Mouse (Mus musculus) mouse embryonic stem cell (cell line): ENCODE measurements around the gene Sept9.

Experiments
- in situ Hi-C, 2 experiments: fragments of 300-500 bp; cut with MboI; formaldehyde crosslinking; loops; 1 replicate in 1 of 2; 3 replicates in 1 of 2; pipeline ENCODE4 v1.14.3; 2019 to 2020; ENCODE audit warnings: low sequenced_read_pairs in 2 of 2, low pct_unique_long_range_greater_than_20kb in 1 of 2, mixed read lengths in 1 of 2; ENCODE audit not compliant: unreplicated experiment in 1 of 2

Sept9 gene

DNA sequence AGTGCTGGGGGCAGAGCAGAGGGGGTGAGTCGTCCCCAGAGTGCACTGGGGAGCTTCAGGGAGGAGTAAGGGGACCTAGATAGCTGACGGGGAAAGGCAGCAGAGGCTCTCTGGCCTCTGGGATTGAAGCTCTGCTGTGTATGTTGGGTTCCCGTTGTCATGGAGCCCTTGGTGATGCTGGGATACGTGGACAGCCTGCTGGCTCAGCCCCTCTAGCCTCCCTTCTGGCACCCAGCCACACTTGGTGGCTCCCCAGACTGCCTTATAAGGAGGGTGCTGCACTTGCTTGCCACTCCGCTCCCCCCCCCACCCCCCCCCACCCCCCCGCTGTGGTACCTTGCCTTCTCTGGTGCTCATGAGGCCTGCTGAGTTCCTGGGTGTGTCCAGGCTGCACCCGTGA is 95.8 kb downstream of the Sept9 start:
- in situ Hi-C loops, result loop anchor here (5.0 to 10.0 kb wide), 3 partner anchors 48 to 62 kb away; no protein-coding TSS in a partner anchor

DNA sequence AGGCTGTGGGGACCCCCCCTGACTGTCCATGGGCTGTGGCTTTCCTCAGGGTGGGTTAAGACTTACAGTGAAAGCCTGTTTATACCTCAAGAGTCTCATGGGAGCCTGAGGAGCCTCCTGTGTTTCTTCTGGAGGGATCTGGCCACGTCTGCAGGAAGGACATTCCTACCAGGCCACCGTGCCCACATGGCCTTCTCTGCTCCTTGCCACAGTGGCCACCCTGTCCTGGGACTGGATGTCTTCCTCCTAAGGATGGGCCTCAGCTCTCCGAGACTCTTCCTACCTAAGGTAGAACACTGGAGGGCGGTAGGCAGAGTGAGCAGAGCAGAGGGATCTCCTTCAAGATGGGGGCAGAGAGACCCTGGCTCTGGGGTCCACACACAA is 96.6 kb downstream of the Sept9 start:
- in situ Hi-C loops, result loop anchor here (5.0 to 10.0 kb wide), 3 partner anchors 49 to 61 kb away; no protein-coding TSS in a partner anchor

- in situ Hi-C loops, result loop anchor here (5.0 to 10.0 kb wide), 3 partner anchors 49 to 61 kb away; no protein-coding TSS in a partner anchor
Measured at GRCm38 (mm10) chr11:117296500-117297189, 97.2 kb downstream of the Sept9 start.

GRCm38 (mm10) chr11:117297190-117297829 is 97.8 kb downstream of the Sept9 start:
- in situ Hi-C loops, result loop anchor here (5.0 to 10.0 kb wide), 3 partner anchors 50 to 60 kb away; no protein-coding TSS in a partner anchor

GRCm38 (mm10) chr11:117299741-117300140 is 100.3 kb downstream of the Sept9 start:
- in situ Hi-C loops, result loop anchor here (5.0 to 10.0 kb wide), 3 partner anchors 52 to 58 kb away; no protein-coding TSS in a partner anchor

GRCm38 (mm10) chr11:117300809-117301208 is 101.3 kb downstream of the Sept9 start:
- in situ Hi-C loops, result no loop called here

DNA sequence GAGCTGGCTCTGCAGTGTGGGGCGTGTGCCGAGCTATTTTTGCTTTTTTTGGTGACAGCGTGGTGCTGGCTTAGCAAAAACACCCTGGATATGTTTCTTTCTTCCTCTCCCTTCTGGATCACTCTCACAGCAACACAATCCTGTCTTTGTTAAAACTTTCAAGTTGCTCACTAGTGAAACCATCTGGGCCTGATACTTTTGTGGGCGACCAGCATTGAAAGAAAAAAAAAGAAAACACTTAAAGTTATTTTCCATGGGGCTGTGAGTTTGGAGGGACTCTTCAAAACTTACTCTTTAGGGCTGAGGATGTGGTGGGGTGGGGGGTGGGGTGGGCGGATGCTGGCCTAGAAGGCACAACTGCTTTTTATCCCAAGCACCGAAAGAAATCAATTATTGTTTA is 102.3 kb downstream of the Sept9 start:
- in situ Hi-C loops, result no loop called here

DNA sequence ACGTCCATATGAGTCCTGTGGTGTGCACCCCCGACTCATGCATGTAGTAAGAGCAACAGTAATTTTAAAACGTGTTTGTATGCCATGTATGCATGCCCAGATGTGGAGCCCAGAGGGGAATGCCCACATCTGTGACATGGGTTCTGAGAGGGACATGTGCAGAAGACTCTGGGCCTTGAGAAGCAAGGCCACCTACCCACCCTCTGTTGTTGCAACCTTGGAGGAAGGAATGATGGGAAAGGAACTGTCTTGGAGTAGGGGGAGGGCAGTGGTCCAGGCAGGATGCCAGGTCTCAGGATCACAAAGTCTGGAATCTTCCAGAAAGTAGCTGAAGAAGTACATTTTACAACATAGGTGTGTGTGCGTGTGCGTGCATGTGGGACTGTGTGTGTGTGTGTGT is 102.9 kb downstream of the Sept9 start:
- in situ Hi-C loops, result no loop called here

DNA sequence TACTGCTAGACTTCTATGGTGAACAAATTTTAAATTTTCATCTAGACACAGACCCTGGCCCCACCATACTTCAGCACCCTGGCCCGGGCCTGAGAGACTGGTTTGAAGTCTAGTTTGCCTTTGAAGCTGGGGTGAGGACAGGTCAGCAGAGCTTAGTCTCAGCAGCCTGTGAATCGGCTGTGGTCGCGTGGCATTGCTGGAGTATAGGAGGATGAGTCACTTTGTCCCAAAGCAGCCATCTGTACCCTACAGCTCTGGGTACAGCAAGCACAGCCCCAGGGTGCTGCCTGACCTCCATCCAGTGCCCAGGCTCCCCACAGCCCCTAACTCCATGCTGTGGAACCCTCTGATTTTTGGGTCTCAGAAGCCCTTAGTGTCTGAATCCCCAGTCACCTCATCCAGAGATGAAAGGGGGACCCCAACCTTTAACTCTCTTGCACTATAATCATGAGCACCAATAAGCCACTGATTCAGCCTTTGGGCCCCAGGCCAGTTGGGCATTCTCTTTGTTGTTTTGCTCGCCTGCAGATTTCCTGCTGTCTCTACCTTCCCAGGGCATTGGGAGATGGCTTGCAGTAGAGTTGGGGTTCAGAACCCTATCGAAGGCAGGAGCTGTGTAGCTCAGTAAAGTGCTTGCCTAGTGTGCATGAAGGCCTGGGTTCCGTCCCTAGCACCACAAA is 106.2 kb downstream of the Sept9 start:
- in situ Hi-C loops, result loop anchor here in 1 of 2 experiments (5.0 kb wide), 1 partner anchor 52 kb away; no protein-coding TSS in a partner anchor

DNA sequence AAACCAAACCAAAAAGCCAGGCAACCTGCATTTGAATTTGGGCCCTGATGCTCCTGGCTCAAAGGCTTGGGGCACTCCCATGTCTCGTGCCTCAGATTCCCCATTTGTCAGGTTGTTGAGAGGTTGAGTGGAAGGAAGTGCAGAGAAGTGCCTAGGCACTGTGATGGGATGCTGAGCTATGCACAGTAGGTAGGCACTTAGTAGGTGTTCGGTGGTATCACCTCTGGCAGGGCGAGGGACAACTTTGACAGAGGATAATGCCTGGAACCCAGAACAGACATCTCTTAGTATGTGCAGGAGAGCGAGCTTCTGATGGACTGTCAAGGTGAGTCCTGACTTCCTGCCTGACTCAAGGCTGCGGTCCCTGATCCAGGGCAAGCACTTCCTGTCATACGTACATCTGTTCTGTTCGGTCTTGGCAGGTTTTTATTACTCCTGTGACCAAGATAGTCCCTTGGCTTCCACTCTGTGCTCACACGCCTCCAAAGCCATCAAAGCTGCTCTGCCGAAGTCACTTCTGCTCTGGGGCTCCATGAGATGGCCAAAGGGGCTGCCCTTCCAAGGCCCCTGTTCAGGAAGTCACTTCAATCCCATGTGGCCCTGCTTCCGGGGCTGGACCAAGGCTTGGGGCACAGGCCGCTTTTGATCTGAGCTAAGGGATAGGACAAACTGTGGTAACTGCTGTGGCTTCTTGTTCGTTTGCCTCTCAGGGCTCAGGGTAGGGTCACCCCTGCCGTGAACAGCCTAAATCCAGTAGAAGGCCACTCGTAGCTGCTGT is 107.0 kb downstream of the Sept9 start:
- in situ Hi-C loops, result loop anchor here in 1 of 2 experiments (5.0 kb wide), 1 partner anchor 51 kb away; no protein-coding TSS in a partner anchor

DNA sequence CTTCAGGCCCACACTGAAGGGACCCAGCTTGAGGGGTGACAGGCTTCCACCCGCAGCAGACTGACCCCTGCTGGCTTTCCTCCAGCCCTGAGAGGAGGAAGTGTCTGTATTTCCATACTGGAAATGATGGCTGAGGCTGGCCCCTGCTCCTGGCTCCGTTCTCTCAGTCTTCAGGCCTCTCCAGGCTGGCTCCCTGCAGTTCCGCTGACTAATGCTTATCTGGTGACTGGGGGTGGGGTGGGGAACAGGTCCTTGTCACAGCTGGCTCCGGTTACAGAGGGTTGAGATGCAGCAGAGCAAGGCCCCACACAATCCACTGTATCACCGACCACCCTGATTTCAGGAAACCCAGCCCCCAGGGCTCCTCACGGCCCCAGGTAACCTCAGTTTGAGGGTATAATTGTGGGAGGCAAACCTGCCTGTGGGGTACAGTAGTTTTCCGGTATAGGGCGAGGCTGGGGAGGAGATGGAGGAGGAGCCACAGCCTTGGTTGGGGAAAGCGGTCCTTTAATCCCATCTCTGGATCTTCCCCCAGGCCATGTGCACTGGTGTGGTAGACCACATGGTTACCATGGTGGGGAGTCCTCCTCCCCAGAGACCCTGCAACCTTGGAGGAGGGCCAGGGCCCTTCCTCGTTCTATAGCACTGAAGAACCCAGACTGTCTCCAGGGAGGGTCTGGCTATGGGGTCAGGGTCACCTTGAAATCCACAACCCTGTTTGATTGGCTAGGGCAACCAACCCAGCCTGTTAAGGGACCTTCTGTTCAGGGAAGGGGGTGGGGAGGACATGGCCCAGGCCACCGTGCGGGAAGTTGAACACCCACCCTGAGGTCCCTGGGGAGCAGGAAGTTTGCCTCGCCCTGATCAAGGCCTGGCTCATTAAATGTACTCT is 108.7 kb downstream of the Sept9 start:
- in situ Hi-C loops, result loop anchor here in 1 of 2 experiments (5.0 kb wide), 1 partner anchor 49 kb away; no protein-coding TSS in a partner anchor

- in situ Hi-C loops, result loop anchor here in 1 of 2 experiments (5.0 kb wide), 1 partner anchor 48 kb away; no protein-coding TSS in a partner anchor
Measured at GRCm38 (mm10) chr11:117309108-117309917, 109.9 kb downstream of the Sept9 start.

- in situ Hi-C loops, result loop anchor here in 1 of 2 experiments (5.0 kb wide), 1 partner anchor 47 kb away; no protein-coding TSS in a partner anchor
Measured at GRCm38 (mm10) chr11:117309918-117310287, 110.4 kb downstream of the Sept9 start.

DNA sequence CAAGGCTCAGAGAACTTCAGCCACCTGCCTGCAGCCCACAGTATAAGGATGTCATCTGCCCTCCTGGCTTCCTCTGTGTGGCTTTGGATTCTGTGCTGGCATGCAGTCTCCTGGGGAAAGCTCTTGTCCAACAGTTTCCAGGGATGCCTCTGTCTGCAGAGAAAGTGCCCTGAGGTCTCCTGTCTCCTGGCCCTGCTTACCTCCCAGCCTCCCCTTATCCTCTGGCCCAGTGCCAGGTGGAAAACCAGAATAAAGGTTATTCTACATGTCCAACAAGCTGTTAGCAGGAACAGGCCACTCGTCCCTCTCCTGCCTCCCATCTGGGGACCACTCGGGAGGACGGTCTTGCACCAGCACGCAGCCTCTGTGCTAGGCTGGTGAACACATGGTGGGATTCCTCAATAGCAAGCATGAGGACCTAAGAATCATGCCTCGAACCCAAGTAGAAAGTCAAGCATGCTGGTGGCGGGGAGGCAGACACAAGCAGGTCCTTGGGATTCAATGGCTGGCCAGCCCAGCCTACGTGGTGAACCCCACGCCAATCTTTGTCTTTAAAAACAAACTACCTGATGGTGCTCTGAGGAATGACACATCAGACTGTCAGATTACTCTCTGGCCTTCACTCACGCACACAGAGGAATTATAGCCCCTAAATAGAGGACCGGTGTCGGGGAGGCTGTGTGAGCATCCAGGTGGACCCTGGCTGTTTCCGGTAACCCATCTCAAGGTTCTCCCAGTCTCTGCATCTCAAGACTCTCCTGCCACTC is 111.1 kb downstream of the Sept9 start:
- in situ Hi-C loops, result no loop called here

DNA sequence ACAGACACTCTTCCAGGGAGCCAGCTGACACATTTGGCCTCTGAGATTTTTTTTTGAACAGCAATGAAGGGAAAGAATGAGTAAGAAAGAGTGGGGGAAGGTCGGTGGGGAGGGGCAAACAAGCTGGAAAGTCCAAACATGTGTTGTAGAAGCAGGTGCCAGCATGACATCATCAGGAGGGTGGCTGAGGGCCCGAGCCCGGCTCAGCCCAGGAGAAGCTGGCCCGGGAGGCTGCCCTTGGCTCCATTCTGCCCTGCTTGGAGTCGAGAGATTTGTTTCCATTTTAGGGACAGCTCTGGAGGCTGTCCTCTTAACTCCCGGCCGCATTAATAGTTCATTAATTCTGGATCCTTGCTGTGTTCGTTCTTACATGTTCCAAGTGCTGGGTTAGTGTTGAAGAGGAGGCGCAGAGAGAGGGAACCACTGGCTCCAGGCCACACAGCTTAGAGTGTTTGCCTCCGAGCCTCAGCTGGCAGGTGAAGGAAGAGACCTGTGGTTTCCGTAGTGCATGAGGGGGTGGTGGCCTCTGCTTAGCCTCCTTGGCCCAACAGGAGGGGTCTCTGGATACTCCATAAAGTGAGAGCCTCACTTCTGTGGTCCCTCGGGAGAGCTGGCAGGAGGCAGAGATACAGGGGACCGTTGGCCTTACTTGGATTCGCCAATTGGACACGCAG is 111.8 kb downstream of the Sept9 start:
- in situ Hi-C loops, result no loop called here
